Mouse (Mus musculus) thymus, postnatal 0 days (tissue): ENCODE results near the gene Pcolce. TPM values are rescaled to one million over a fixed set of nuclear protein-coding genes. Genes with fewer than 3 reads are reported as not detected.

Source experiments
- DNase-seq: peaks from one replicate; pipeline ENCODE4 v3.0.0-alpha.2; 2015; ENCODE audit warnings: low spot score
- polyA plus RNA-seq: library from polyadenylated mRNA; unstranded; fragments of >200 nt; fragmentation: Nextera tagmentation; extraction: Ambion mirVana; gene quantifications from 2 replicates; pipeline ENCODE4 v1.2.1, GENCODE M21; 2015

Gene Pcolce
- polyA plus RNA-seq: 18.6 and 21.1 TPM in 2 replicates

DNA sequence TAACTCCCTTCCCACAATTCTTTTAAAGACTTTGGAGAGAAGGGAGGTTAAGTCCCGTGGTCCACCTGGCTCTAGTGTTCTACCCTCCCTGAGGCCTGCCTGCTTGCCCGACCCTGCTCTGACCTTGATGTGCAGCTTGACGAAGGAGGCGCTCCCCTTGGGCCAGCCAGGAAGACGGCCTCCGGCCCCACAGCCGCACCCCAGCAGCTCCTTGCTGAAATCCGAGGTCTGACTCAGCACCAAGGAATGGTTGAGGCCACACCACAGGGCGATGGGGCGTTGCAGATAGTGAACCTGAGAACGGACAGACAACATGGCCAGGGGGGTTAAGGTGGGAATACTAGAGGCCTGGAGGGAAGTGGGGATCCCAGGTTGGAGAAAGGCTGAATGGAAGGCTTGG lies at the start of gene Pcolce:
Gene Pcolce (minus strand): TSS at position 235 of the 400 bp plus-strand sequence.
- no peak for DNase-seq

DNA sequence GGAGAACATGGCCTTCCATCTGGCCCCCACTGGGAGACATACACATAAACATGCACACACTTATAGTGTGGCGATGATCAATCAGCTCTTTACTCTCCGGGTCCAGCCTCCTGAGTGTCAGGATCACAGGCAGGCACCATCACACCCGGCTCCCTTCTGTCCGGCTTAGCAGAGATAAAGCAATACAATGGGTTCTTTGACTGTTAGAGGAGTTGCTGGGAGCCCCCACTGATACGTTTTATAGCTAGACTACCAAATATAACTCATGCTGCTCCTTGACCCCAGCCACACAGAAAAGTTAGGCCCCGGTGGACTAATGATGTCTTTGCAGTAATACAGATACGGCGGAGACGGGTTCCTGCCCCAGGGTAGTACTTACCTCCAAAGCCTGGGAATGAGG lies 49.5 kb upstream of the Pcolce start:
- no peak for DNase-seq

- DNase-seq: no peak
Observed at GRCm38 (mm10) chr5:137660064-137660688, 46.6 kb upstream of the Pcolce start.

- peak; percentile 64 for DNase-seq
Observed at GRCm38 (mm10) chr5:137656977-137657376, 43.4 kb upstream of the Pcolce start.

GRCm38 (mm10) chr5:137654746-137655145 lies 41.2 kb upstream of the Pcolce start:
- peak; percentile 53 for DNase-seq

GRCm38 (mm10) chr5:137653366-137653765 lies 39.8 kb upstream of the Pcolce start:
- DNase-seq: no peak

DNA sequence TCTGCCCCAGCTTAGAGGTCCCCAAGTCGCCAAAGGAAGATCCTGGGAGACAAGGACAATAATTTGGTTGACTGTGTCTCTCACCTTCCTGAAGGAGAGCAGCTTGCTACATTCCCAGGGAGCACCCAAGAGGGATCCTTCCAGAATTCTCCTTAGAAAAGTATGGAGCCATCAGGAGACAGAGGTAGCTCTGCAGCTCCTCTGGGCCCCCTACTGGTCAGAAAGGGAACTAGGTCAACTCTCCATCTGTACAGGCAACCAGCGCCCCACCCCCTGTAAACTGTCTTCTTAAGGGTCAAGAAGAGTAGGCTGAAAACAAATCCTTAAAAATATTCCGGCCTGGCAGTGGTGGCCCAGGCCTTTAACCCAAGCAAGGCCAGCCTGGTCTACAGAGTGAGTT lies 38.9 kb upstream of the Pcolce start:
- peak; percentile 67 for DNase-seq

- DNase-seq: peak; percentile 59
Observed at GRCm38 (mm10) chr5:137649669-137650571, 36.3 kb upstream of the Pcolce start.

DNA sequence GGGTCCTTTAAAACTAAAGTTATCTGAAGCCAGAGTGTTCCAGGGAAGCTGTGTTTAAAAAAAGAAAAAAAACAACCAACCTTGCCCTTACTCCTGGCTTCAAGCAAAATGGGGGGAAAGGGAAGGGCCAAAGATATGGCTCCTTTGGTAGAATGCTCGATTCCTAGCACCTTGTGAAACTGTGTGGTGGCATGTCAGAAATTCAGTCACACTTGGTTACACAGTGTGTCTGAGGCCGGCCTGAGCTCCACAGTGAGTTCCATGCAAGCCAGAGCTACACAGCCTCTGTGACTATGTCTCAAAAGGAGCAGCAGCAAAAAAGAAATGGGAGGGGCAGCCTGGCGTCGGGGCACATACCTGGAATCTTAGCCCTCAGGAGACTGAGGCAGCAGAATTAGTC lies 35.7 kb upstream of the Pcolce start:
- no peak for DNase-seq

DNA sequence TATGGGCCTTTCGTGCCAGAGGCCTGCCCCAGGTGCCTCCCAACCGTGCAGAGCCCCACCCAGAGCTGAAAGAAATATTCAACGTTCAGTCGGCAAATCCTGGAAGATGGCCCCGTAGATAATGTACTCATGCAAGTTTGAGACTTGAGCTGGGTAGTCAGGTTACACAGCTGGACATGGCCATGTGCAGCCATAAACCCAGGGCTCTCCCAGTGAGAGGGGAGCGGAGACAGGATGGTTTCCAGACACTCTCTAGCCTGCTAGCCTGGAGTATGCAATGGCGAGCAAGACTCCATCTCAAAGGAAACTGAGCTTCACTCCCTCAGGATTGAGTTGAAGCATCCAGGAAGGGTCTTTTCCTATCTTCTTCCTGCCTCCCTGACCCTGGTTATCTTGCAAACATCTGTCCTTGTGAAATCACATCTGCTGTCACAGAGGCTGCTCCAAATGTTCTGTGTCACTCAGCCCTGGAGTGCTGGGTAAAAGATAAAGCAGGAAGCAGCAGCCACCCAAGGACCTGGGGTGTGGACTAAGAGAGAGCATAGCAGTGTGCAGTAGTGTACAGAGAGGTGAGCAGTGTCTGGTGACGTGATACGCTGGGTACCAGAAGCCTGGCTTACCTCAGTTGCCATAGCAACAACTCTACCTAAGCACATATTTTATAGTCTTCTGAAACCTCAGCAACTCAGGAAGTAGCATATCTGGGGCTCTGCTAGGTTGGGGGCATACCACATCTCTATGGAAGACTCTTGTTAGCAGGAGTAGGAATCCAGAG lies 34.4 kb upstream of the Pcolce start:
- peak; percentile 42 for DNase-seq

DNA sequence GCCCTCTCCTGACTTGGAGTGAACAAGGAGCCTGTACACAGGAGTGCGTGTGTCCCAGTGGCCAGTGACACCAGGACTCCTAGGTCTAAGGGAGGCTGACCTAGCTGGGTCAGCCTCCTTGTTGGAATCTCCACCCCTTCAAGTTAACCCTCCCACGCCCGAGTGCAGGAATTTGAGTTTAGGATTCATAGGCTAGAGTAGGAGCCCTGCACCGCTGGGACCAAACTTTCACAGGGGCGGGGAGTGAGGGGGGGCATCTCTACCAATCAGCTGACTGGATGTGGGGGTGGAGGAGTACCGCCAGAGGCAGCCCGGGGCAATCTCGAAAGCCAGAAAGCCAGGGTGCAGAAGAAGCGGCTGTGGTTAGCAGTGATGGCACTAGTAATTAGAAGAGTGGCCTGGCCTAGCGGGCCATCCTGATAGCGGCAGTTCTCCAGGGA lies 32.1 kb upstream of the Pcolce start, which contains the start of gene Irs3:
Gene Irs3 (minus strand): TSS at position 63 of the 440 bp plus-strand sequence.
- DNase-seq: no peak

GRCm38 (mm10) chr5:137645091-137645651 lies 31.6 kb upstream of the Pcolce start:
- peak; percentile 37 for DNase-seq

DNA sequence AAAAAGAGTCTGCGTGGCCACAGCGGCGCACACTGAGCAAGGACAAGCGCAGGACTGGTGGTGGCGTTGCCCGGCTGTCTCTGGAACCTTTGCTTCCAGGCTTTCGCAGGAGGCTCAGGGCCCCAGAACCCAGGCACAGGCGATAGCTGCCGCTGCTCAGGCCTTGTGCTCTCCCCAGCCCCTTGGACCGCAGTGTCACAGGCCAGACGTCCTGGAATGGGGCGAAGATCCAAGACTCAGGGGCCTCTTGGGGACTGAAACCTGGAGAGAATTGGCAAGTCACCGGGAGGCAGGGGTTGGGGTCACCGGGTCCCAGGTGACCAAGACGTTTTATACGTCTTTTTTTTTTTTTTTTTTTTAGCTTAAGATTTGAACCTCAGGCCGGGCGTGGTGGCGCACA lies 30.9 kb upstream of the Pcolce start:
- DNase-seq: no peak

DNA sequence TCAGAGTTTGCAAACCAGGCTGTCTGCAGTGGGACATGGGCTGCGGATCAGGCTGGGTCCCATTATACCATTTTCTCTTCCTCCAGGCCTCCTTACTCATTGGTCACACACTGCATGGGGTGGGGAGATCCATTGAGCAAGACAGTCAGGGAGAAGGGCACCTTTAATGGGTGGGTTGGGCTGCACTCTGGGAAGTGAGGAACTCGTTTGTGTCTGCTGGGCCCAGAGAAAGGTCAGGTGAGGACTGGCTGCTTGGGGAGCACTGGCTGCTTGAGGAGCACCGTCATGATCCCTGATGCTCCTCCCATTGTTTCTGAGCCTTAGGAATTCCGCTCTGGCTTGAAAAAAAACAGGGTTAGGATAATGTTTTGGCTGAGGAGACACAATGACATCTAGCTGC lies 29.3 kb upstream of the Pcolce start:
- DNase-seq: no peak

- DNase-seq: peak; percentile 57
Observed at GRCm38 (mm10) chr5:137641054-137641453, 27.5 kb upstream of the Pcolce start, which contains the start of gene Sap25. Sap25 (plus strand) TSS chr5:137641334.

GRCm38 (mm10) chr5:137639472-137639871 lies 25.9 kb upstream of the Pcolce start:
- DNase-seq: no peak

DNA sequence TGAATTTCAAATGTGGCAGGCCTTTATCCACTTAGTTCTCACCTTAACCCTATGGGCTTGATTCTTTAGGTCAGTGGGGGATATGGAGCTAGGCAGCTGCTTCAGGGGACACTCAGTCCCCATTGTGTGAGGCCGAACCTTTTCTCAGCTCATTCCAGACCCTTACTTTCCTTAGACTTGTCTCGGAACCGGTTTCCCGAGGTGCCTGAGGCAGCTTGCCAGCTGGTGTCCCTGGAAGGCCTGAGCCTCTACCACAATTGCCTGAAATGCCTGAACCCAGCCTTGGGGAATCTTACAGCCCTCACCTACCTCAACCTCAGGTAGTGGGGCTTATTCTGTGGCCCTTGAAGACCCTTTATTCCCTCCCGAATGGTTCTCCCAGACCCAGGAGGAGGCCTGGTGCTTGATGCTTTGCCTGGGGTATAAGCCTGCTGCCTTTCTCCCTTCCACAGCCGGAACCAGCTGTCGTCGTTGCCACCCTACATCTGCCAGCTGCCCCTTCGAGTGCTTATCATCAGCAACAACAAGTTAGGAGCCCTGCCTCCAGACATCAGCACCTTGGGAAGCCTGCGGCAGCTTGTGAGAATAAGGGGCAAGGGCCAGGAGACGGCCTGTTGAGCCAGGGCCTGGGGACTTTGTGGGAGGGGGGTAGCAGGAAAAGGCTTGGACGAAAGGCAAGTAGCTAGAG lies 20.0 kb upstream of the Pcolce start:
- no peak for DNase-seq

DNA sequence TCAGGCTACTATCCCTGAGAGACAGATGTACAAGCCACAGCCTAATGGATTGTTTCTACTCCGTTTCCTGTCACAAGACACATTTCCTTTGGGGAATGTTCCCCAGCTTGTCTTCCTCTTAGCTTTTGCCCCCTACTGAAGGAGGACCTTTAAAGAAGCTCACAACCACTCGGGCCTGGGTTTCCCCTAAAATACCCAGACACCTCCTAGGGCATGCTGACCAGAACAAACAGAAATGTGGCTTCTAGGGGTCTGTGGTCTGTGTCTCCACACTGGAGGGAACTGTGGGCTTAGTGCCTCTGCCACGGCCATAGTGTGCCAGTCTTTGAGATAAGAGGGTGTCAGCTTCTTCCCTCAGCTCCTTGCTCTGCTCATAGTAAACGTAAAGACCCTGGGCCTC lies 18.0 kb upstream of the Pcolce start:
- DNase-seq: no peak

GRCm38 (mm10) chr5:137631171-137631570 lies 17.6 kb upstream of the Pcolce start:
- DNase-seq: peak; percentile 93

DNA sequence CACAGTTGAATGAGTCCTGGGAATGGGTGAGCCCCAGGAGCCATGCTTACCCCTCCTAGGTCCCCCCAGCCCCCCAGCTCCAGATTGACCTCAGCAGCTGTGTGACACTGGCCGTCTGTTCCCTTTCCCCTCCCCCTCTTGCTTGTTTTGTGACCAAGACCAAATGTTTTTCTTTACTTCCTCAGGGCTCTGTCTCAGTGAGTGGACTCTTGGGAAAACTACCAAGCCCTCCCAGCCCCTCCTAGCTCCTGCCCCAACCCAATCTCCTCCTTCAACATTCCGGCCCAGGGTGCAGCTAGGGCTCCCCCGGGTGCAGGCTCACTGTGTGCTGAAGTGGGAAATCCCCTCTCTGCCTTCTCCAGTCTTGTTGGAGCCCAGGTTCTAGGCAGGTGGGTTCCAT lies 17.0 kb upstream of the Pcolce start:
- no peak for DNase-seq
